Comparison of ENCODE assay signal across 8 mouse cellular contexts in genomic region chr13:51946171-51946570, GRCm38 (mm10).
DNase-seq lines count a peak whose midpoint lies in the region; TF ChIP-seq lines count a peak whose summit lies in the region.

No protein-coding gene starts in this region.

- WGBS in macrophage (ENCODE audit: missing documents) = 31% methylated on average over 3 of the region's 3 CpGs

- peak; percentile 50 for DNase-seq in left cerebral cortex, postnatal 4 days
- DNase-seq in left cerebral cortex, adult 9 months (ENCODE audit: low spot score in 2 of 2) = no peak
- DNase-seq in heart, postnatal 4 days = peak; percentile 69
- no peak for DNase-seq in thymus, postnatal 36 days
- DNase-seq in right cerebral cortex, postnatal 36 days (ENCODE audit: low spot score in 2 of 2) = no peak
- DNase-seq in right cerebral cortex, postnatal 25 days = no peak

- TF ChIP-seq POLR2A in bone marrow macrophage, adult 2 months (IDR thresholded peaks at IDR 0.05; ENCODE audit: borderline replicate concordance, low read depth, low read length) = no peak

- H3K79me2 ChIP-seq in macrophage (ENCODE audit: inconsistent target) = no peaks in the 10 kb centered on the region

- TF ChIP-seq CTCF in bone marrow macrophage, adult 2 months (IDR thresholded peaks at IDR 0.05; ENCODE audit: low read depth, low read length) = no peak

- H3K36me3 ChIP-seq in macrophage (ENCODE audit: inconsistent target) = no peaks in the 10 kb centered on the region

- H3K4me1 ChIP-seq in bone marrow macrophage, adult 2 months (ENCODE audit: control insufficient read depth, insufficient read depth, low read length) = peaks cover 25% of the 10 kb centered on the region

- H3K27ac ChIP-seq in bone marrow macrophage, adult 2 months (ENCODE audit: insufficient read depth, low read depth, low read length) = peak overlapping the region; percentile 75
- peak overlapping the region; percentile 51 for H3K27ac ChIP-seq in macrophage

- intact Hi-C loops in left cerebral cortex, postnatal 4 days (cut with DNase I) = no loop called here

- peak overlapping the region; percentile 5; the same call in 1 of the 2 replicates for H3K4me3 ChIP-seq in bone marrow macrophage, adult 2 months (ENCODE audit: insufficient read depth, low read length)
- no peak overlapping the region for H3K4me3 ChIP-seq in macrophage (ENCODE audit: inconsistent target)

Comparison
In these comparisons a context has a peak if more than half of its experiments do, and no peak if none do; other contexts are left out.
1. DNase-seq: peak in left cerebral cortex, postnatal 4 days (single experiment) and heart, postnatal 4 days (single experiment); none in left cerebral cortex, adult 9 months (0 of 2), thymus, postnatal 36 days (0 of 2), right cerebral cortex, postnatal 36 days (0 of 2) and right cerebral cortex, postnatal 25 days (single experiment).